Mouse (Mus musculus): ENCODE measurements around the gene Dusp14.

DNA sequence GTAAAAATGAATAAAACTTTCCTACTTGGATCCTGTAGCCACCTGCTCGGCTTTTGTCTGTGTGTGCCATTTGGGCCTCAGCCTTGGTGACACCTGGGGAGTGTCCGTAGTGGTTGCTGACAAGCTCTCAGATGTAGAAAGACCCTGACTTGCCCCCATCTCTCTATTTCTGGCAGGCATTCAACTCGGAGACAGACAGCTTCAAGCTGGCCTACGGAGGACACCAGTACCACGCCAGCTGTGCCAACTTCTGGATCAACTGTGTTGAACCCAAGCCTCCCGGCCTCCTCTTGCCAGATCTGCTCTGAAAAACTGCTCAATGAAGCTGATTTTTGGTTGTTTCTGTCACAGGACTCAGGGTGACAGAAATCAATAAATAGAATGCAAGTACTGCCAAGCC is 28.4 kb downstream of the Dusp14 start:
- TF ChIP-seq CTCF (IDR thresholded peaks at IDR 0.05; ENCODE audit: extremely low read depth, insufficient read length, insufficient replicate concordance, low read depth, low read length) (no peak), POLR2A (IDR thresholded peaks at IDR 0.05; ENCODE audit: low read depth, low read length) (no peak)
